Mouse (Mus musculus) testis, adult 2 months (tissue): ENCODE results near the gene Zfp143.

Source experiments
- CTCF ChIP-seq: fragments of 200-500 bp; IDR thresholded peaks from 2 replicates; pipeline ENCODE4 v1.5.1; 2012; ENCODE audit warnings: low read depth, mild to moderate bottlenecking, inconsistent platforms, low read length, moderate library complexity; ENCODE audit not compliant: control insufficient read depth, insufficient read depth, insufficient replicate concordance
- POLR2A ChIP-seq: fragments of 200-500 bp; IDR thresholded peaks from 2 replicates; pipeline ENCODE4 v1.6.1; 2012; ENCODE audit warnings: low read depth, mild to moderate bottlenecking, inconsistent platforms, low read length, moderate library complexity; ENCODE audit not compliant: control insufficient read depth

DNA sequence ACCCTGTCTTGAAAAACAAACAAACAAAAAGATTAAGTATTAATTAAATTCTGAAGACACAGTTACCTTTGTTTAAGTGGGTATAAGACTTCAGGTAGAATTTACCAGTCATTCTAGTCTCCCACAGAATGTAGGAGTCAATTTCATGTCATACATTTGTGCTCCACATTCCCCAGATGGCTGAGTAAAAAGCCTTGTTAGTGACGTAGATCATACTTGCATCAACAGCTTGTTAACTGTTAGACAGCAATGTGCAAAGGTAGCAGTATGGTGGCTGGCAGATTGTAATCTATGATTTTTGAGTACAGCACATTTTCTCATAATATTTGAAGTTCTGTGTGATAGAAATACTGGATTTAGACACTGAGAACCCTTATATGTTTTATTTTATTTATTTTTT lies 32.2 kb upstream of the Zfp143 start:
- TF ChIP-seq CTCF, result no peak
- no peak for TF ChIP-seq POLR2A
